13 mouse cellular contexts compared by ENCODE assay signal in genomic region chr17:30232698-30233097, GRCm38 (mm10).
DNase-seq lines count a peak whose midpoint lies in the region; ATAC-seq and TF ChIP-seq lines count a peak whose summit lies in the region.
"Had no signal": no experiment of that assay in that cellular context is flagged by ENCODE, and none has a peak within 500 bp of the region (broad histone marks: within the 10 kb centered on the region; RNA-seq: fewer than 3 reads in every experiment).

No protein-coding gene starts in this region.

- peak; percentile 42 to 48 for DNase-seq in cerebellum, postnatal 14 days
- DNase-seq in left cerebral cortex, postnatal 4 days, result peak; percentile 49
- DNase-seq in left cerebral cortex, adult 18-20 months (ENCODE audit: low spot score in 2 of 2), result no peak
- no peak for DNase-seq in adrenal gland, postnatal 14 days
- DNase-seq: cerebellum, postnatal 25 days; heart, adult 18-20 months had no signal

- H3K9me3 ChIP-seq in midbrain, embryonic 12.5 days, result no peaks in the 10 kb centered on the region
- H3K9me3 ChIP-seq: forebrain, embryonic 15.5 days; limb, embryonic 15.5 days had no signal

- no peak overlapping the region for H3K4me3 ChIP-seq in cortical plate, adult 2 months (ENCODE audit: insufficient read depth, low read length)
- H3K4me3 ChIP-seq in midbrain, embryonic 12.5 days, result no peak overlapping the region
- H3K4me3 ChIP-seq: forebrain, embryonic 15.5 days; limb, embryonic 15.5 days had no signal

- peaks cover 8% of the 10 kb centered on the region for H3K4me1 ChIP-seq in cortical plate, adult 2 months (ENCODE audit: control insufficient read depth, insufficient read depth, low read length)
- H3K4me1 ChIP-seq in midbrain, embryonic 12.5 days, result peaks cover 13% of the 10 kb centered on the region

- 40% methylated on average over 4 of the region's 4 CpGs for WGBS in midbrain, embryonic 12.5 days

- H3K4me2 ChIP-seq in midbrain, embryonic 12.5 days (replicated peaks), result no peak overlapping the region
- H3K4me2 ChIP-seq: forebrain, embryonic 15.5 days; limb, embryonic 15.5 days had no signal

- intact Hi-C loops in left cerebral cortex, postnatal 4 days (cut with DNase I), result no loop called here

- no peak overlapping the region for H3K9ac ChIP-seq in midbrain, embryonic 12.5 days (replicated peaks)
- H3K9ac ChIP-seq: forebrain, embryonic 15.5 days; limb, embryonic 15.5 days had no signal

- ATAC-seq in cerebellum, adult (ENCODE audit: insufficient number of reproducible peaks, low FRiP score, low TSS enrichment), result no peak
- no peak for ATAC-seq in midbrain, embryonic 12.5 days (ENCODE audit: low FRiP score, low read depth)
- no peak for ATAC-seq in monocyte, adult 5-6 weeks (replicated peaks; ENCODE audit: insufficient number of reproducible peaks, low FRiP score, low TSS enrichment, poor library complexity, severe bottlenecking)
- ATAC-seq: forebrain, embryonic 15.5 days; Patski had no signal

- H3K36me3 ChIP-seq in midbrain, embryonic 12.5 days, result no peaks in the 10 kb centered on the region
- H3K36me3 ChIP-seq: forebrain, embryonic 15.5 days; limb, embryonic 15.5 days had no signal

- H3K27ac ChIP-seq in cortical plate, adult 2 months (ENCODE audit: insufficient read depth, low read length), result no peak overlapping the region
- 0 out of 2 replicates have a peak overlapping the region, but pooled peaks have one; percentile 4 for H3K27ac ChIP-seq in midbrain, embryonic 12.5 days (replicated peaks)
- H3K27ac ChIP-seq: forebrain, embryonic 15.5 days; limb, embryonic 15.5 days had no signal

- TF ChIP-seq POLR2A in cortical plate, adult 2 months (IDR thresholded peaks at IDR 0.05; ENCODE audit: extremely low read depth, insufficient read depth, low read length), result no peak

- 0 out of 2 replicates have a peak, but pooled peaks have one; percentile 18 for TF ChIP-seq CTCF in cortical plate, adult 2 months (IDR thresholded peaks at IDR 0.05; ENCODE audit: extremely low read depth, insufficient read depth, low read length)

- no peaks in the 10 kb centered on the region for H3K27me3 ChIP-seq in midbrain, embryonic 12.5 days
- H3K27me3 ChIP-seq: forebrain, embryonic 15.5 days; limb, embryonic 15.5 days; Patski had no signal

Comparison
In these comparisons a context has a peak if more than half of its experiments do, and no peak if none do; other contexts are left out.
1. DNase-seq: peak in cerebellum, postnatal 14 days (2 of 2) and left cerebral cortex, postnatal 4 days (single experiment); none in left cerebral cortex, adult 18-20 months (0 of 2) and adrenal gland, postnatal 14 days (single experiment).